Mouse (Mus musculus) olfactory bulb, adult 2 months (tissue): Measurements from ENCODE around the gene Idua.

ENCODE experiments used
- CTCF ChIP-seq: fragments of 200-500 bp; IDR thresholded peaks from 2 replicates; pipeline ENCODE4 v1.5.1; 2012; ENCODE audit warnings: low read depth, mild to moderate bottlenecking, low read length, moderate library complexity; ENCODE audit not compliant: insufficient read depth
- POLR2A ChIP-seq: fragments of 200-500 bp; IDR thresholded peaks from 2 replicates; pipeline ENCODE4 v1.6.1; 2012; ENCODE audit warnings: mild to moderate bottlenecking, low read depth, low read length, moderate library complexity; ENCODE audit not compliant: insufficient read depth

DNA sequence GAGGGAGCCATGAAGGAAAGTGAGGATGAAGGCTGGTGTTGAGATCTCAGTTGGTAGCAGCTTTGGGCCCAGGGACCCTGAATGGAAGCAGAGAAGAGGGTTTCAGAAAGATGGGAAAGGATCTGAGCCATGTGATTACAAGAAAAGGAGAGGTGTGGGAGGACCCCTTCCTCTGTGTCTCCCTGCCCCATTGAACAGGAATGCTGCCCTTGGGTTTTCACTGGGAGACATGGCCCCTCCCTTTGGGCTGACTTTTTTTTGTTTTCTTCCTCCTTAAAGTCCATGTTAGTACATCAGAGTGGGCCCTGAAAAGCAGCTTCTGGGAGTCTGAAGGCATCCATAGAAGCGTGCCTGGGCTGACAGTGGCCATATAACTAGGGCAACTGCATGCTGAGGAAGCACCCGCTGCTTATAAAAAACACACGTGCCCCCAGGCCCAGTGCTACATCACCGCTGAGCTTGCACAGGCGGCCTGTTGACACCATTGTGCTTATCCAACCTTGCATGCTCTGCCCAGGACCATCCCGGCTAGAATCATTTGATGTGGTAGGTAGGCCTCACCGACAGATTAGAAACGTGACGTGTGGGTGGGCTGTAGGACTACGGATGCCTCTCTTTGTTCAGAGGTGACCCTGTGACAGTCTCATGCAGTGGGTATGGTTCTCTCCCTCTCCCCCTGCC lies 41.4 kb downstream of the Idua start:
- TF ChIP-seq POLR2A: no peak
- no peak for TF ChIP-seq CTCF
